Comparison of ENCODE assay signal across 8 mouse cellular contexts in genomic region chr1:42850663-42851397, GRCm38 (mm10). TPM values are rescaled to one million over a fixed set of nuclear protein-coding genes. Genes with fewer than 3 reads are reported as not detected.
DNase-seq lines count a peak whose midpoint lies in the region; ATAC-seq lines count a peak whose summit lies in the region.

Mrps9 (plus strand) TSS chr1:42851233.

- ATAC-seq in heart, embryonic 13.5 days (ENCODE audit: extremely low read depth, insufficient number of reproducible peaks, low FRiP score, low TSS enrichment): peak; percentile 95
- peak; percentile 97 for ATAC-seq in liver, embryonic 12.5 days
- ATAC-seq in stomach, embryonic 15.5 days (ENCODE audit: insufficient read depth, low FRiP score, low read depth): peak; percentile 99

- H3K4me1 ChIP-seq in brown adipose tissue, adult 24 weeks (ENCODE audit: control insufficient read depth, insufficient read depth, insufficient read length, low read length): no peaks in the 10 kb centered on the region
- peaks cover 13% of the 10 kb centered on the region for H3K4me1 ChIP-seq in heart, embryonic 13.5 days
- peaks cover 16% of the 10 kb centered on the region for H3K4me1 ChIP-seq in liver, embryonic 12.5 days
- H3K4me1 ChIP-seq in stomach, embryonic 15.5 days: no peaks in the 10 kb centered on the region

- H3K4me2 ChIP-seq in heart, embryonic 13.5 days: peak within 1 kb of the TSS; percentile 82
- peak within 1 kb of the TSS; percentile 82 for H3K4me2 ChIP-seq in liver, embryonic 12.5 days
- peak within 1 kb of the TSS; percentile 58 for H3K4me2 ChIP-seq in stomach, embryonic 15.5 days

- H3K36me3 ChIP-seq in heart, embryonic 13.5 days: no peaks in the 10 kb centered on the region
- no peaks in the 10 kb centered on the region for H3K36me3 ChIP-seq in liver, embryonic 12.5 days
- no peaks in the 10 kb centered on the region for H3K36me3 ChIP-seq in stomach, embryonic 15.5 days

- H3K27ac ChIP-seq in brown adipose tissue, adult 24 weeks (replicated peaks; ENCODE audit: low read depth, low read length): peak within 1 kb of the TSS; percentile 77
- H3K27ac ChIP-seq in heart, embryonic 13.5 days (replicated peaks): peak within 1 kb of the TSS; percentile 61
- peak within 1 kb of the TSS; percentile 58; the same call in 1 of the 2 replicates for H3K27ac ChIP-seq in liver, embryonic 12.5 days
- H3K27ac ChIP-seq in stomach, embryonic 15.5 days: peak within 1 kb of the TSS; percentile 73

- peak within 1 kb of the TSS; percentile 81 for H3K9ac ChIP-seq in heart, embryonic 13.5 days
- H3K9ac ChIP-seq in liver, embryonic 12.5 days: peak within 1 kb of the TSS; percentile 81
- H3K9ac ChIP-seq in stomach, embryonic 15.5 days: peak within 1 kb of the TSS; percentile 84

- H3K4me3 ChIP-seq in brown adipose tissue, adult 24 weeks (ENCODE audit: insufficient read depth, low read depth, low read length): peak within 1 kb of the TSS; percentile 86
- H3K4me3 ChIP-seq in heart, embryonic 13.5 days: peak within 1 kb of the TSS; percentile 85
- peak within 1 kb of the TSS; percentile 92 for H3K4me3 ChIP-seq in liver, embryonic 12.5 days
- H3K4me3 ChIP-seq in stomach, embryonic 15.5 days (replicated peaks): peak within 1 kb of the TSS; percentile 99

- no peaks in the 10 kb centered on the region for H3K9me3 ChIP-seq in heart, embryonic 13.5 days
- no peaks in the 10 kb centered on the region for H3K9me3 ChIP-seq in liver, embryonic 12.5 days (replicated peaks)
- no peaks in the 10 kb centered on the region for H3K9me3 ChIP-seq in stomach, embryonic 15.5 days

- no peaks in the 10 kb centered on the region for H3K27me3 ChIP-seq in heart, embryonic 13.5 days (replicated peaks)
- no peaks in the 10 kb centered on the region; the same call in 1 of the 2 replicates for H3K27me3 ChIP-seq in liver, embryonic 12.5 days (replicated peaks)
- no peaks in the 10 kb centered on the region for H3K27me3 ChIP-seq in stomach, embryonic 15.5 days (replicated peaks)

- peak; percentile 99 for DNase-seq in CD4-positive, CD25-positive, alpha-beta regulatory T cell, adult 2 months (ENCODE audit: low read depth, low spot score)
- DNase-seq in fat pad, adult 2 months (ENCODE audit: extremely low read depth, low read depth, low spot score): peak; percentile 65
- peak; percentile 98 for DNase-seq in kidney, postnatal 10 days
- peak; percentile 97 to 98 for DNase-seq in natural killer cell, adult 2 months (ENCODE audit: low spot score in 2 of 2)

- under 1% methylated on average over 23 of the region's 23 CpGs for WGBS in heart, embryonic 13.5 days
- under 1% methylated on average over 23 of the region's 23 CpGs for WGBS in liver, embryonic 12.5 days (ENCODE audit: insufficient replicate concordance)
- whole genome bisulfite sequencing in stomach, embryonic 15.5 days: under 1% methylated on average over 23 of the region's 23 CpGs

RNA-seq across cellular contexts. Expression of gene Mrps9, which starts in this region (rescaled TPM):
- 82.6 and 92.8 TPM in 2 replicates for polyA plus RNA-seq in brown adipose tissue, adult 24 weeks (2012; ENCODE audit: insufficient read depth, insufficient read length, missing spikeins)
- polyA plus RNA-seq in heart, embryonic 13.5 days (2015; fragmentation: Nextera tagmentation; extraction: Ambion mirVana): 54.6 and 63.0 TPM in 2 replicates
- polyA plus RNA-seq in liver, embryonic 12.5 days (2016; fragmentation: Nextera tagmentation; extraction: Ambion mirVana): 34.8 and 38.0 TPM in 2 replicates
- polyA plus RNA-seq in stomach, embryonic 15.5 days (2015; fragmentation: Nextera tagmentation; extraction: Ambion mirVana): 48.8 and 50.0 TPM in 2 replicates

Comparison
In these comparisons a context has a peak if more than half of its experiments do, and no peak if none do; other contexts are left out.
1. Peak in every context shown above with its lines: DNase-seq, ATAC-seq, H3K4me3 ChIP-seq and H3K27ac ChIP-seq.